Mouse (Mus musculus): ENCODE data around the gene Olfr1016. TPM values are rescaled to one million over a fixed set of nuclear protein-coding genes. Genes with fewer than 3 reads are reported as not detected.

Olfr1016 gene
- polyA plus RNA-seq (2015; fragmentation: Nextera tagmentation; extraction: Ambion mirVana) = not detected in 2 replicates

DNA sequence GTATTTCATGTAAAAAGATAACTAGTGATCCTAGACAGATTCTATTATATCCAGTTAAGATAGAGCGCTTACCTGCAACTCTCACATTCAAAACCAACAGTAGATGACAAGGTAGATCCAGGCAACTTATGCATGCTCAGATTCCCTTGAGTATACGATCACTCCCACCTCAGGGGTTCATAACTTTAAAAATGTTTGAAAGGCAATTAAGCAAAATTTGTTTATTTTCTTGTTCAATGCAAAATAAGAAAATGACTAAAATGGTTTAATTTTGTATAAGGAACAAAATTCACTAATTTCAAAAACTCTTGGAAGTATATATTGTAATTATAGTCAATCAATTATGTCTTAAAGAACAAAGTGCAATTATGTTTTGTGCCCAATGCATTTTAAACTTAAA, at the start of gene Olfr1016:
Olfr1016 (minus strand) TSS at position 101 of the 400 bp plus-strand sequence.
- 92% methylated on average over 2 of the region's 2 CpGs for WGBS
- no peak for ATAC-seq (ENCODE audit: low read depth)
- Histone ChIP-seq H3K9me3 (no peaks in the 10 kb centered on the region), H3K4me3 (no peak within 1 kb of the TSS), H3K4me1 (replicated peaks) (no peaks in the 10 kb centered on the region), H3K27me3 (no peaks in the 10 kb centered on the region), H3K4me2 (no peak within 1 kb of the TSS), H3K9ac (no peak within 1 kb of the TSS), H3K36me3 (no peaks in the 10 kb centered on the region), H3K27ac (replicated peaks) (no peak within 1 kb of the TSS)

GRCm38 (mm10) chr2:85846730-85847129, 44.4 kb upstream of the Olfr1016 start, which contains the start of gene Olfr1020:
TSS of gene Olfr1020 (plus strand) at chr2:85847030.
- Histone ChIP-seq H3K36me3 (no peaks in the 10 kb centered on the region), H3K4me1 (replicated peaks) (no peaks in the 10 kb centered on the region), H3K4me3 (no peak within 1 kb of the TSS), H3K27ac (replicated peaks) (no peak within 1 kb of the TSS), H3K9ac (no peak within 1 kb of the TSS), H3K9me3 (no peaks in the 10 kb centered on the region), H3K27me3 (no peaks in the 10 kb centered on the region), H3K4me2 (no peak within 1 kb of the TSS)
- ATAC-seq (ENCODE audit: low read depth) = no peak
- WGBS = 80% methylated on average over 1 of the region's 1 CpGs

DNA sequence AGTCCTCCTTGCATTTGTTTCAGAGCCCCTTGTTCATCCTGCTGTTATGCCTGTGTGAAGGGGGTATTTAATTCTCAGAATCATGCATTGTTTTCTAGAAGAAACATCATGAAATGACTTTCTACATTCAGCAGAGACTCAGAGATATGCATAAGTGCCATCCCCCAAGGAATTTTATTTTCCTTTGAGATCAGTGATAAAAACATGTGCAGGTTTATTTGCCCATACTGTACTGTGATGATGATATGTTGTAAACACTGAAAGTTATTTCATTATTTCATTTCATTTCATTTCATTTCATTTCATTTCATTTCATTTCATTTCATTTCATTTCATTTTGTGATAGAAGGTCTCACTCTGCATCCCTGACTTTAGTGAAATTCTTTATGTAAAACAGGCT, 43.0 kb upstream of the Olfr1016 start, which contains the start of gene Olfr1019:
Olfr1019 (minus strand) TSS at position 101 of the 400 bp plus-strand sequence.
- no peaks in the 10 kb centered on the region for H3K27me3 ChIP-seq
- no peaks in the 10 kb centered on the region for H3K36me3 ChIP-seq
- no peak within 1 kb of the TSS for H3K4me3 ChIP-seq
- no peak within 1 kb of the TSS for H3K27ac ChIP-seq (replicated peaks)
- no peak for ATAC-seq (ENCODE audit: low read depth)
- H3K4me2 ChIP-seq = no peak within 1 kb of the TSS
- H3K4me1 ChIP-seq (replicated peaks) = no peaks in the 10 kb centered on the region
- H3K9me3 ChIP-seq = no peaks in the 10 kb centered on the region
- H3K9ac ChIP-seq = no peak within 1 kb of the TSS

DNA sequence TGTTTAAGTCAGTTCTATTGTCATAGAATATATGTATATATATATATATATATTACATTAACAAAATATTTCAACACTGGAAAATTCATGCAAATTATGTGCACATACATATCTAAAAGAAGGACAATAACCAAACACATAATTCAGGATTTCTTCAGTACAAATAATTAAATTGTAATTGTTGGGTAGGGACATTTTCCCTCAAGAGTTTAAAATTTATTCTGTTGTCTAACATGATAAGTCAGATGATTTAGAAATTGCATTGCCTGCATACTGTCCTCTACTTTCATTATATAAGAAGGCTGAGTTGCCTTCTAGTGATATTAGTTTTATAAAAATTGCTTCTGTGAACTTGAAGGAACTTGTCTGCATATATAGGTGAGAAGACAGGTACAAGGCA, 15.8 kb upstream of the Olfr1016 start, which contains the start of gene Olfr1018:
Olfr1018 (plus strand) TSS at position 301 of the 400 bp plus-strand sequence.
- H3K36me3 ChIP-seq = no peaks in the 10 kb centered on the region
- H3K4me1 ChIP-seq (replicated peaks) = no peaks in the 10 kb centered on the region
- no peaks in the 10 kb centered on the region for H3K9me3 ChIP-seq
- no peaks in the 10 kb centered on the region for H3K27me3 ChIP-seq
- H3K27ac ChIP-seq (replicated peaks) = no peak within 1 kb of the TSS
- H3K9ac ChIP-seq = no peak within 1 kb of the TSS
- no peak within 1 kb of the TSS for H3K4me2 ChIP-seq
- no peak within 1 kb of the TSS for H3K4me3 ChIP-seq
- no peak for ATAC-seq (ENCODE audit: low read depth)

GRCm38 (mm10) chr2:85804501-85804900, 2.2 kb upstream of the Olfr1016 start:
- Histone ChIP-seq H3K4me2 (no peak overlapping the region), H3K4me3 (no peak overlapping the region), H3K4me1 (replicated peaks) (no peaks in the 10 kb centered on the region), H3K9ac (no peak overlapping the region), H3K9me3 (no peaks in the 10 kb centered on the region), H3K27me3 (no peaks in the 10 kb centered on the region), H3K36me3 (no peaks in the 10 kb centered on the region), H3K27ac (replicated peaks) (no peak overlapping the region)
- WGBS = 92% methylated on average over 4 of the region's 4 CpGs
- ATAC-seq (ENCODE audit: low read depth) = no peak

- H3K9ac ChIP-seq = no peak overlapping the region
- 44% methylated on average over 2 of the region's 2 CpGs for WGBS
- no peak for ATAC-seq (ENCODE audit: low read depth)
- H3K4me3 ChIP-seq = no peak overlapping the region
- H3K4me2 ChIP-seq = no peak overlapping the region
- H3K36me3 ChIP-seq = no peaks in the 10 kb centered on the region
- H3K4me1 ChIP-seq (replicated peaks) = no peaks in the 10 kb centered on the region
- no peak overlapping the region for H3K27ac ChIP-seq (replicated peaks)
- no peaks in the 10 kb centered on the region for H3K27me3 ChIP-seq
- no peaks in the 10 kb centered on the region for H3K9me3 ChIP-seq
Observed at GRCm38 (mm10) chr2:85792331-85792730, 10.0 kb downstream of the Olfr1016 start.

DNA sequence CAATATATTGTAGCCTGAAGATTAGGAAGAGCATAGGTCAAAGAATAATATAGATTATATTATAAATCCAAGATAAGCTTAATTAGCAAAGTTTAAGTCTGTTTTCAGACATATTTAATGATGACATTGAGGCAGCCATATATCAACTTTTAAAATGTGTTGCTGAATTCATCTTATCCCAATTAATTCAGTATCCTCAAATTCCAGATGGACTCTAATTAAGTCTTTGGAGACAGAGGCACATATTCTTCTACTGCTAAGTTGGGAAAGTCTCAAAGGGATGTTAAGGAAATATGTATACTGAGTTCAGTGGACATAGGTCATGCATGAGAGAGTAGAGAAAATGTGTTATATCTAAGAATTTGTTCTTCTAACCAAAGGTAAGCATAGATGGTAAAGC, 20.6 kb downstream of the Olfr1016 start, which contains the start of gene Olfr1015:
Olfr1015 (plus strand) TSS at position 301 of the 400 bp plus-strand sequence.
- H3K27ac ChIP-seq (replicated peaks) = no peak within 1 kb of the TSS
- H3K9me3 ChIP-seq = no peaks in the 10 kb centered on the region
- no peak within 1 kb of the TSS for H3K4me2 ChIP-seq
- H3K36me3 ChIP-seq = no peaks in the 10 kb centered on the region
- H3K27me3 ChIP-seq = no peaks in the 10 kb centered on the region
- no peak for ATAC-seq (ENCODE audit: low read depth)
- no peak within 1 kb of the TSS for H3K9ac ChIP-seq
- no peak within 1 kb of the TSS for H3K4me3 ChIP-seq
- H3K4me1 ChIP-seq (replicated peaks) = no peaks in the 10 kb centered on the region

GRCm38 (mm10) chr2:85772413-85772812, 29.9 kb downstream of the Olfr1016 start, which contains the start of gene Olfr1014:
TSS of gene Olfr1014 (plus strand) at chr2:85772713.
- H3K4me1 ChIP-seq (replicated peaks) = no peaks in the 10 kb centered on the region
- H3K9me3 ChIP-seq = no peaks in the 10 kb centered on the region
- H3K27me3 ChIP-seq = no peaks in the 10 kb centered on the region
- H3K36me3 ChIP-seq = no peaks in the 10 kb centered on the region
- H3K27ac ChIP-seq (replicated peaks) = no peak within 1 kb of the TSS
- H3K4me2 ChIP-seq = no peak within 1 kb of the TSS
- H3K9ac ChIP-seq = no peak within 1 kb of the TSS
- no peak within 1 kb of the TSS for H3K4me3 ChIP-seq
- no peak for ATAC-seq (ENCODE audit: low read depth)

DNA sequence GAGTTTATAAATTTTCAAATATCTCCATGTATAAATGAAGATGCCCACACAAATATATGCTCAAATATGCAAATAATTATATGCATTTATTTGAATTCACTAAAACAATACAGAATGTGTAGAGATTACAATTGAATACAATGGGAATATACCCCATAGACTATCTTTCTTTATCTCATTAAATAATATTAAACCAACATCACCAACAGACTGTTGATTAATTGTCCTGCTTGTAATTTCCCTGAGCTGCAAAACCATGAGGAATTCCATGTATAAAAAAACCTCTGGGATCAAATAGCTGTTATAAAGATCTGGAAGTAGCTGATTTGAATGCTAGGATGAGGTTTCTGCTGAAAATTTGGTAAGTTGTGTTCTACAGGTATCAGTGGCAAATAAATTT, 35.5 kb downstream of the Olfr1016 start, which contains the start of gene Olfr1013:
Olfr1013 (plus strand) TSS at position 301 of the 400 bp plus-strand sequence.
- Histone ChIP-seq H3K27me3 (no peaks in the 10 kb centered on the region), H3K4me1 (replicated peaks) (no peaks in the 10 kb centered on the region), H3K36me3 (no peaks in the 10 kb centered on the region)

GRCm38 (mm10) chr2:85762666-85763065, 39.7 kb downstream of the Olfr1016 start, which contains the start of gene Olfr1012:
TSS of gene Olfr1012 (minus strand) at chr2:85762766.
- H3K36me3 ChIP-seq = no peaks in the 10 kb centered on the region
- no peak within 1 kb of the TSS for H3K27ac ChIP-seq (replicated peaks)
- H3K4me2 ChIP-seq = no peak within 1 kb of the TSS
- no peak within 1 kb of the TSS for H3K4me3 ChIP-seq
- H3K9me3 ChIP-seq = no peaks in the 10 kb centered on the region
- no peaks in the 10 kb centered on the region for H3K4me1 ChIP-seq (replicated peaks)
- no peaks in the 10 kb centered on the region for H3K27me3 ChIP-seq
- H3K9ac ChIP-seq = no peak within 1 kb of the TSS
- no peak for ATAC-seq (ENCODE audit: low read depth)
- 56% methylated on average over 1 of the region's 1 CpGs for WGBS

More for the DNA sequence above, 35.5 kb downstream of the Olfr1016 start, which contains the start of gene Olfr1013:
- no peak within 1 kb of the TSS for H3K27ac ChIP-seq (replicated peaks)
- H3K9me3 ChIP-seq = no peaks in the 10 kb centered on the region
- H3K4me2 ChIP-seq = no peak within 1 kb of the TSS
- H3K4me3 ChIP-seq = no peak within 1 kb of the TSS
- ATAC-seq (ENCODE audit: low read depth) = no peak
- H3K9ac ChIP-seq = no peak within 1 kb of the TSS

DNA sequence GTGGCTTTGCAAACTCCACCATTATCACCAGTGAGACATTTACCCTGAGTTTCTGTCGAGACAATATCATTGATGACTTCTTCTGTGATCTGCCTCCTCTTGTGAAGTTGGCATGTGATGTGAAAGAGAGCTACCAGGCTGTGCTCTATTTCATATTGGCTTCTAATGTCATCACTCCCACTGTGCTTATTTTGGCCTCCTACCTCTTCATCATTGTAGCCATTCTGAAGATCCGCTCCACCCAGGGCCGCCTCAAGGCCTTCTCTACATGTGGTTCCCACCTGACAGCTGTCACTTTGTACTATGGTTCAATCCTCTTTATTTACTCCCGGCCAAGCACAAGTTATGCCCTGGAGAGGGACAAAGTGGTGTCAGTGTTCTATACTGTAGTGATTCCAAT, 48.5 kb downstream of the Olfr1016 start:
- no peak overlapping the region for H3K9ac ChIP-seq
- H3K27me3 ChIP-seq = no peaks in the 10 kb centered on the region
- no peaks in the 10 kb centered on the region for H3K4me1 ChIP-seq (replicated peaks)
- no peak overlapping the region for H3K27ac ChIP-seq (replicated peaks)
- no peaks in the 10 kb centered on the region for H3K9me3 ChIP-seq
- no peaks in the 10 kb centered on the region for H3K36me3 ChIP-seq
- no peak overlapping the region for H3K4me2 ChIP-seq
- ATAC-seq (ENCODE audit: low read depth) = no peak
- WGBS = 88% methylated on average over 4 of the region's 4 CpGs
- H3K4me3 ChIP-seq = no peak overlapping the region
